Mouse (Mus musculus): ENCODE measurements at regions not wholly inside any gene's neighbourhood (a gene's known extent, or its start where the extent isn't known, plus 50 kb on each side); places are given as distances from the start of the nearest gene placed in this dataset.

DNA sequence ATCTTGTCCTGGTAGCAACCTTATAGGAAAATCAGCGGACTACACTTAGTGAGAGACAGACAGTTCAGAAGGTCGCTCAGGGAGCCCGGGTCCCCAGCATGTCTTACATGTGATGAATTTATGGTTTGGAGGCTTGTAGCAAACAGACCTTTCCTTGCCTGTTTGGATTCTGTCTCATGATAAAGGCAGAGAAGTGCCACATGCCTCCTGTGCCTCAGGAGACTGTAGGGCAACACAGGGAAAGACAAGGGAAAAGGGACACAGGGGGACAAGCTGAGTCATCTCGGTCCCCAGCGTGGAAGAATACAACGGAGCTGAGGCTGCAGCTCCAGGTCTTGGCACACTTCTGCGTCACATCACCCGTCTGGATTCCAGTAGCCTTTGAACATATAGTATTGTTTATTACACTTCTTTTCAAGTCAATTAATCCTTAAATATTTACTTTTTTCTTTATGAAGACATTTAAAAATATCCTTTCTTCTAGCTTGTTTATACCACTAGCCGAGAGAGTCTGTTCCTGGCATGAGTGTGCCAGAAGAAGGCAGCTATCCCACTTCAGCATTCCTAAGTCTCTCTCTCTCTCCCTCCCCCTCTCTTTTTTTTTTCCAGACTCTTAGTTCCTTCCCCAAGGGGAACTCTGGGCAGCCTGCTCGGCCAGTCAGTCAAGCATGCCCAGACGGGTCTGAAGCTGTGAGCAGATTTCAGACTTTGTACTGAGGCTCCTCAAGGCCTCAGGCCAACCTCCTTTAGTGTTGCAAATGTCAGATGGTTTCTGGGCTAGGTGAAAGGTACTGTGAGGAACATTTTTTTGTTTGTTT, 97.9 kb upstream of the Barx2 start:
- H3K9ac ChIP-seq, result no peak overlapping the region
- no peaks in the 10 kb centered on the region for H3K9me3 ChIP-seq
- peak; percentile 91 for ATAC-seq (ENCODE audit: borderline replicate concordance, extremely low read depth, low FRiP score, low TSS enrichment)
- no peak overlapping the region for H3K4me2 ChIP-seq
- 17% methylated on average over 11 of the region's 11 CpGs for WGBS
- H3K36me3 ChIP-seq, result no peaks in the 10 kb centered on the region
- H3K4me3 ChIP-seq, result no peak overlapping the region
- H3K4me1 ChIP-seq, result peaks cover 17% of the 10 kb centered on the region
- H3K27ac ChIP-seq, result peak overlapping the region; percentile 57; the same call in 1 of the 2 replicates
- H3K27me3 ChIP-seq, result no peaks in the 10 kb centered on the region

DNA sequence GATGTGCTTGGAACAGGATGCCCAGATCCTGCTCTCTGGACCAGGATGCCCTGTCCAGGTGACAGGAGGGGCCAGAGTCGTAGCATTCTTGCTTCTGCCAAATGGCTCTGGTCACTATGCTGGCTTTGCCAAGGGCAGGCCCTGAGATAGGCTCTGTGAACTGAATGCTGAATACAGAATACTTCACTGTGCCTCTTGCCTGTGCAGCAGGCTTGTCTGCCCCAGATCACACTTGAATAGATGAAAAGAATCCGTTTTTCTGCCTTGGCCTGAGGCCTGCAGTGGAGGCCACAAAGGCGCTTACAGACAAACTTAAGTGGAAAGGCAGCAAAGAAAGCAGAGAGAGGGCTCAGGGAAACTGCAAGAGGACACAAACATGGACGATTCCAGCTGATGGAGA, 99.7 kb upstream of the Arhgap32 start:
- H3K9me3 ChIP-seq, result no peaks in the 10 kb centered on the region
- H3K4me3 ChIP-seq, result no peak overlapping the region
- H3K36me3 ChIP-seq, result no peaks in the 10 kb centered on the region
- H3K4me2 ChIP-seq, result no peak overlapping the region
- no peak for ATAC-seq (ENCODE audit: borderline replicate concordance, extremely low read depth, low FRiP score, low TSS enrichment)
- WGBS, result 47% methylated on average over 4 of the region's 4 CpGs
- no peak overlapping the region for H3K27ac ChIP-seq
- no peak overlapping the region for H3K9ac ChIP-seq
- H3K27me3 ChIP-seq, result no peaks in the 10 kb centered on the region
- H3K4me1 ChIP-seq, result peaks cover 20% of the 10 kb centered on the region

DNA sequence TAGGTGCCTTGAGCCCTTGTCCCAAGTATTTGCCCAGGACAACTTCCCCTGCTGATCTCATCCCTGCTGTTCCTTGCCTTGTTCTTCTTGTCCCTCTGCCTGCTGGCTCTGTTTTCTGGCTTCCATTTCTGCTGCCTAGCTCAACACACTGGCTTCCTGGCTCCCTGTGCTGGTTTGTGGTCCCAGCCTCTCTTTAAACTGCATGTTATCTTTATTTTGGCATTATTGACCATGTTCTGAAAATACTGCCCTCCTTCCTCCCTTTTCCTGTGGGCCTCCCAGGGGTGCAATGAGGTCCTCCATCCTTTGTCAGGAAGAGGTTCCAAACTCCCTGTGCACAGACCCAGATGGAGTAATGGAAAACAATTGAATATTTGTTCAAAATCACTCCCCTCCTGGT, 97.9 kb upstream of the Arhgap32 start:
- peaks cover 18% of the 10 kb centered on the region for H3K4me1 ChIP-seq
- no peaks in the 10 kb centered on the region for H3K27me3 ChIP-seq
- H3K36me3 ChIP-seq, result no peaks in the 10 kb centered on the region
- H3K27ac ChIP-seq, result no peak overlapping the region
- no peaks in the 10 kb centered on the region for H3K9me3 ChIP-seq
- H3K4me3 ChIP-seq, result no peak overlapping the region
- ATAC-seq (ENCODE audit: borderline replicate concordance, extremely low read depth, low FRiP score, low TSS enrichment), result no peak
- no peak overlapping the region for H3K9ac ChIP-seq
- H3K4me2 ChIP-seq, result no peak overlapping the region

DNA sequence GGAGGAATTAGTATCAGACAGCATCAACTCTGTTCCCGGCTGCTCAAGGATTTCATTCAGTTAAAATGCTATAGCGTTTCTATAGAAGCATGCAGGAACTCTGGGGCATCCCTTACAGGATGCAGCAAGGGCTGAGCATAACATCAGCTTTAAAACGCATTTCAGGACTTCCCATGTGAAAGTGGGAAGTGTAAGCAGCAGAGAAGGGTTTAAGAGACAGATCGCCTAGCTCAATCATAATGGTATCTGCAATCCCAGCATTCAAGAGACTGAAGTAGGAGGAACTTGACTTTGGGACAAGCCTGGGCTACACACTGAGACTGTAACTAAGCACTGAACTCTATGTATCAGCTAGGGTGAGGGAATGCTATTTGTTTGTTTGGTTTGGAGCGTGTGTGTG, 96.2 kb upstream of the Arhgap32 start:
- Histone ChIP-seq H3K4me1 (peaks cover 18% of the 10 kb centered on the region), H3K9me3 (no peaks in the 10 kb centered on the region), H3K27ac (no peak overlapping the region), H3K36me3 (no peaks in the 10 kb centered on the region), H3K27me3 (no peaks in the 10 kb centered on the region), H3K9ac (no peak overlapping the region), H3K4me2 (no peak overlapping the region), H3K4me3 (no peak overlapping the region)
- WGBS, result 82% methylated on average over 5 of the region's 5 CpGs
- ATAC-seq (ENCODE audit: borderline replicate concordance, extremely low read depth, low FRiP score, low TSS enrichment), result no peak

DNA sequence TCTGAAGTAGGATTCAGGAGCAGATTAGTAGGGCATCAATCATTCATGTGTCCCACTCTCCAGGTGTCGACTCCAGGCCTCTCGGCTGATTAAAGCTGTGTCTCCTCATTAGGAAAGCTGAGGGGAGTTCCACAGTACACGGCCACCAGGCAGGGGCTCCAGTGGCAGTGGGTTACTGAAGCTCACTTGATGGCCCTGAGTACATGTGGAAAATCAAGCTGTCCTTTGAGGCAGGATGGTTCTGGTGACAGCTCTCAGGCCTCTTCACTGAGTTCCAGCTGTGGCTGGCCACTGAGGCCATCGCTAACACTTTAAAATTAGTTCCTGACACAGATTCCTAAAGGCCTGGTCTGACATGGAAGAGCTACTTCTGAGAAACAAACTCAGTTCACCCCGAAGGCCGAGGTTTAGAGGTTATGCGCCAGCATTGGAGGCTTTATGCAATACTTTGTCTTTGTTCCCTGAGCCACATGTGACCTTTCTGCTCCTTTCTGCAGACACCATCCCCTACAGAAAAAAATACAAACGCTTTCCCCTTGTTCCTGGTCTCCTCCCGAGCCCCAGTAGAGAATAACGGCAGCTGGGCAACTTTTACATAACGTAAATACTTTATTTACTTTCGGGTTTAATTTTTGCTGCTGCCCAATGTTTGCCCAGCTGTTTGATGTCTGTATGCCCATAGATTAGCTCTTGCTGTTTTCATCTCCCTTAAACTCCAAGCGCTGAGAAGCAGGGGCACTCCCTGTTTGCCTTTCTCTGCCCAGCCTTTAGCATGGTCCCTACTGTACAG, 94.8 kb upstream of the Arhgap32 start:
- 31% methylated on average over 13 of the region's 13 CpGs for WGBS
- no peak for ATAC-seq (ENCODE audit: borderline replicate concordance, extremely low read depth, low FRiP score, low TSS enrichment)

DNA sequence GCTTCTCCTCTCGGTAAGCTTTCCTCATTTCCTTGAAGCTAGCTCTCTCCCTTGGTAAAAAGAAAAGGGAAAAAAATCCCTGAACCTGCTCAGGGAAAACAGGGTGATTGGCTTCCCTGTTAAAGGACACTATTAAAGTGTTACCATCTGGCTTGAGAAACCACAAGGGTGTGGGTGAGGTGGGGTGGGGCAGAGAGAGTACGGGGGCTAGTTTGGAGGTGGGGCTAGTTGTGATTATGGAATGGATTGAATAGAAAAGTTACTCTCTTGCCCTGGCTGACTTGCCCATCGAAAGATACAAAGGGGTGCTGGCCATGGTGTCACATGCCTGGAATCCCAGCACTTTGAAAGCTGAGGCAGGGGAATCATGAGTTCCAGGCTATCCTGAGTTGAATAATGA, 94.2 kb upstream of the Arhgap32 start:
- no peak for ATAC-seq (ENCODE audit: borderline replicate concordance, extremely low read depth, low FRiP score, low TSS enrichment)
- Histone ChIP-seq H3K27me3 (no peaks in the 10 kb centered on the region), H3K4me1 (peaks cover 11% of the 10 kb centered on the region), H3K9ac (no peak overlapping the region), H3K4me3 (no peak overlapping the region), H3K4me2 (no peak overlapping the region), H3K36me3 (no peaks in the 10 kb centered on the region), H3K9me3 (no peaks in the 10 kb centered on the region), H3K27ac (0 out of 2 replicates have a peak overlapping the region, but pooled peaks have one; percentile 12)
- WGBS, result 44% methylated on average over 3 of the region's 3 CpGs

More for the DNA sequence above, 94.8 kb upstream of the Arhgap32 start:
- no peak overlapping the region for H3K4me2 ChIP-seq
- H3K27ac ChIP-seq, result peak overlapping the region; percentile 12; the same call in 1 of the 2 replicates
- H3K9me3 ChIP-seq, result no peaks in the 10 kb centered on the region
- H3K4me3 ChIP-seq, result no peak overlapping the region
- peaks cover 17% of the 10 kb centered on the region for H3K4me1 ChIP-seq
- no peak overlapping the region for H3K9ac ChIP-seq
- no peaks in the 10 kb centered on the region for H3K27me3 ChIP-seq
- no peaks in the 10 kb centered on the region for H3K36me3 ChIP-seq

DNA sequence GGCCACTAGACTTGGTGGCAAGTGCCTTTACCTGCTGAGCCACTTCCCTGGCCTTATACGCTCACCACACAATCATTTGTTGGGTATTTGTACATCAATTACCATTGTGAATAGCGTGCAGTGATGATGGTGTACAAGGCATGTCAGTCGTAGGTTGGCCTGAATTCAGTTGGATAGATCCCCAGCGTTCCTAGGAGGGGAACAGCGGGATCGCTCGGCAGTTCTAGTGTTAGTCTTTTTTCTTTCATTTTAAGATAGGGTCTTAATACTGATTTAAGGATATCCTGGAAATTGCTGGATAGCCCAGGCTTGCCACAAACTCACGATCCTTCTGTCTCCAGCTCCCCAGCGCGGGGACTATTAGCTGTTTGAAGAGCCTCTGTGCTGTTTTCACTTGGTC, 92.9 kb upstream of the Arhgap32 start:
- Histone ChIP-seq H3K27ac (no peak overlapping the region), H3K4me2 (no peak overlapping the region), H3K9ac (no peak overlapping the region), H3K4me1 (peaks cover 13% of the 10 kb centered on the region), H3K27me3 (no peaks in the 10 kb centered on the region), H3K36me3 (no peaks in the 10 kb centered on the region), H3K9me3 (no peaks in the 10 kb centered on the region), H3K4me3 (no peak overlapping the region)
- no peak for ATAC-seq (ENCODE audit: borderline replicate concordance, extremely low read depth, low FRiP score, low TSS enrichment)
- 87% methylated on average over 10 of the region's 10 CpGs for WGBS

DNA sequence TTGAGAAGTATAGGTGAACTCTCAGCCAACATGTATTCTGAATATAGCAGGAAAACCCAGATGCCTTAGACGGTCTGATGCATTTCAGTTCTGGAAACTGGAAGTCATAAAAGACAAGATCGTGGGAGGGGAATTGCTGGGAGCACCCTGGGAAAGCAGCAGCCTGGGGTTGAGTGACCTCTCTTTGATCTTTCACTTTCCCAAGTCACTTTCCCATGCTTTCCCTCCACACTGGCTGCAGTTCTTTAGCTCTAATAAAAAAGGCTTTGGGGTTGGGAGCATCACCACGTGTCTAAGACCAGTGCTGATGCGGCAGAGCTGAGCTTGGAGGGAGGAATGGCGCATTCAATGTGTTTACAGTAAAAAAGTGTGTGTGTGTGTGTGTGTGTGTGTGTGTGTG, 91.2 kb upstream of the Arhgap32 start:
- Histone ChIP-seq H3K4me2 (no peak overlapping the region), H3K27ac (no peak overlapping the region), H3K9me3 (no peaks in the 10 kb centered on the region), H3K4me3 (no peak overlapping the region), H3K4me1 (peaks cover 22% of the 10 kb centered on the region), H3K36me3 (no peaks in the 10 kb centered on the region), H3K9ac (no peak overlapping the region), H3K27me3 (no peaks in the 10 kb centered on the region)
- 30% methylated on average over 5 of the region's 5 CpGs for WGBS
- no peak for ATAC-seq (ENCODE audit: borderline replicate concordance, extremely low read depth, low FRiP score, low TSS enrichment)

DNA sequence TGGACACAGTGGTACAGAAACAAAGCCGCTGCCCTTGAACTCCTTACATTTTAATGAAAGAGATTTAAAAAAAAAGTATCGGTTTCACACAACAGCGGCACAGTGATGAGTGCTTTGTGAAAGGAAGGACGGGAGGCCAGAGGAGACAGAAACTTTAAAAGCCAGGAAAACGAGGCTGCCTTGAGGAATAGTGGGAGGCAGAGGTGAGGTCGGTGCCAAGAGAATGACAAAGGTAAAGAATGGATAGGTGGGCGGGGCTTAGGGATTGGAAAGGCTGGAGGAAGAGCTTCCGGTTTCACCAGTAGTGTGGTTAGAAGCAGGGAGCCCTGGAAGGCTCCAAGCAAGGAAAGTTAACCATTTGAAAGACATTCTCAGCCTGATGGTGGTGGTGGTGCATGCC, 88.0 kb upstream of the Arhgap32 start:
- no peak overlapping the region for H3K9ac ChIP-seq

DNA sequence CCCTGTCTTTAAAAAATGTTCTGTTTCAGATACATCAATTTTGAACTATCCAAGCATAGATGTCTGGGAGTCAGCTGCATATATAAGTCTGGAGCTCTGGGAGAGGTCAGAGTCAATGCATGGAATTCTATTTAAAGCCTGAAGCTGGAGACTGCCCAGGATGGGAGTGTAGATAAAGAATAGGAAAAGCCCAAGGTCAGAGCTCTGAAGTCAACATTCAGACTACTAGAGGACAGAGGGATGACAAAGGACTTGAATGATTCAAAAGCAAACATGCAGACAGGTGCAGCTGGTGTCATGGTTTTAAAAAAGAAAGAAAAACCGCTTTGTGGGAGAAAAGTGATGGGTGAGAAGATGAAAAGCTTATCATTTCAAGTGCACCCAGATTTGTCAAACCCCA, 86.9 kb upstream of the Arhgap32 start:
- Histone ChIP-seq H3K4me3 (no peak overlapping the region), H3K4me1 (peaks cover 26% of the 10 kb centered on the region), H3K27me3 (no peaks in the 10 kb centered on the region), H3K9me3 (no peaks in the 10 kb centered on the region), H3K4me2 (no peak overlapping the region), H3K36me3 (no peaks in the 10 kb centered on the region), H3K27ac (no peak overlapping the region), H3K9ac (no peak overlapping the region)
- no peak for ATAC-seq (ENCODE audit: borderline replicate concordance, extremely low read depth, low FRiP score, low TSS enrichment)
- 65% methylated on average over 1 of the region's 1 CpGs for WGBS

More for the DNA sequence above, 88.0 kb upstream of the Arhgap32 start:
- WGBS, result 11% methylated on average over 8 of the region's 8 CpGs
- ATAC-seq (ENCODE audit: borderline replicate concordance, extremely low read depth, low FRiP score, low TSS enrichment), result no peak
- Histone ChIP-seq H3K4me3 (peak overlapping the region; percentile 17; the same call in 1 of the 2 replicates), H3K4me1 (peaks cover 17% of the 10 kb centered on the region), H3K36me3 (no peaks in the 10 kb centered on the region), H3K27ac (peak overlapping the region; percentile 24; the same call in 1 of the 2 replicates), H3K9me3 (no peaks in the 10 kb centered on the region), H3K27me3 (no peaks in the 10 kb centered on the region), H3K4me2 (peak overlapping the region; percentile 45)

DNA sequence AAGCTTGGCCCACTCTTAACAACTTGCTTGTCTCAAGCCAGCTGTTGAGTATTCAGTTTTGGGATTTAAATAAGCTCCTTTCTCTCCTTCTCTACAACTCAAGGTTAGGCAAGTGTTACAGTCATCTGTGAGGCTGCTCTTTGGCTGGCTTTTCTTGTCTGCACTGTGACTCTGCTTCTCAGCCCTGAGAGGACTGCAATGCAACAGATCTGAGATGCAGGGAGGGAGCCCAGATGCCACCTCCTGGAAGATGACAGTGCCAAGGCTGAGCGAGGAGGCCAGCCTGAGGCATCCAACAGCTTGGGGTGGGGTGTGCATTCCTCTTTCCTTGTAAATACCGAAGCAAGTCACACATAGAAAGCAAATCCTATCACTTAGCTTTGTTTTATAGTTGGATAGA, 86.2 kb upstream of the Arhgap32 start:
- Histone ChIP-seq H3K9me3 (no peaks in the 10 kb centered on the region), H3K4me1 (peaks cover 32% of the 10 kb centered on the region), H3K9ac (no peak overlapping the region), H3K36me3 (no peaks in the 10 kb centered on the region), H3K27ac (no peak overlapping the region), H3K4me3 (no peak overlapping the region), H3K27me3 (no peaks in the 10 kb centered on the region), H3K4me2 (no peak overlapping the region)
- ATAC-seq (ENCODE audit: borderline replicate concordance, extremely low read depth, low FRiP score, low TSS enrichment), result no peak
- 54% methylated on average over 2 of the region's 2 CpGs for WGBS

DNA sequence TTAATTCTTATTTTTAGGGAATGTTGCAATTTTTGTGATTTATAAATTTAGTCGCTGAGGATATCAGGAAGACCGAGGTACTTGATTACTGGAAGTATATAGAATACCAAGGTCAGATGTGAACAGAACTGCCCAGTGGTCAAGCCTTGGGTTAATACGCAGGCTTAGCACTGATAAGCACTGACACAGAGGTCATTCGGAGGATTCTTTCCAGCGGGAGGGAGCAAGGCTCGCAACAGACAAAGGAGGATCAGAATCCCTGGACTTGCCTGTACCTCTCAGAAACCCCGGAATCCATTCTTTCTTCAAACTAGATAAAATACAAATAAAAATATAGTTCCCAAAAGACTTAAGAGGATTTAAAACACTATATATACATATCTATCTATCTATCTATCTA, 85.7 kb upstream of the Arhgap32 start:
- Histone ChIP-seq H3K27ac (no peak overlapping the region), H3K4me3 (no peak overlapping the region), H3K36me3 (no peaks in the 10 kb centered on the region), H3K27me3 (no peaks in the 10 kb centered on the region), H3K9ac (no peak overlapping the region), H3K4me2 (no peak overlapping the region), H3K9me3 (no peaks in the 10 kb centered on the region), H3K4me1 (peaks cover 32% of the 10 kb centered on the region)
- WGBS, result 69% methylated on average over 7 of the region's 7 CpGs
- no peak for ATAC-seq (ENCODE audit: borderline replicate concordance, extremely low read depth, low FRiP score, low TSS enrichment)

All from lung, embryonic 15.5 days (tissue).